Mouse (Mus musculus) forebrain, embryonic 13.5 days (tissue): ENCODE measurements around the gene Kndc1. TPM values are rescaled to one million over a fixed set of nuclear protein-coding genes. Genes with fewer than 3 reads are reported as not detected.

Experiments used
- ATAC-seq: fragments of 200-750 bp; cut with Nextera tagmentation; 2 replicates; pipeline ENCODE4 v1.8.0; 2017
- H3K27ac ChIP-seq: fragments of 300-500 bp; sonication (generic); 2 replicates; pipeline ENCODE4 v1.5.1; 2015; ENCODE audit warnings: inconsistent platforms, mild to moderate bottlenecking, moderate library complexity
- H3K27me3 ChIP-seq: fragments of 300-500 bp; sonication (generic); 2 replicates; pipeline ENCODE4 v1.6.1; 2015; ENCODE audit warnings: mild to moderate bottlenecking, inconsistent platforms
- H3K36me3 ChIP-seq: fragments of 300-500 bp; sonication (generic); 2 replicates; pipeline ENCODE4 v1.6.1; 2015; ENCODE audit warnings: mild to moderate bottlenecking, inconsistent platforms; ENCODE audit not compliant: poor library complexity, severe bottlenecking
- H3K4me1 ChIP-seq: fragments of 300-500 bp; sonication (generic); 2 replicates; pipeline ENCODE4 v1.6.1; 2015; ENCODE audit warnings: inconsistent platforms
- H3K4me2 ChIP-seq: fragments of 300-500 bp; sonication (generic); 2 replicates; pipeline ENCODE4 v1.6.1; 2015; ENCODE audit warnings: inconsistent platforms, mild to moderate bottlenecking, moderate library complexity
- H3K4me3 ChIP-seq: fragments of 300-500 bp; sonication (generic); 2 replicates; pipeline ENCODE4 v1.5.1; 2015; ENCODE audit warnings: mild to moderate bottlenecking, inconsistent platforms
- H3K9ac ChIP-seq: fragments of 300-500 bp; sonication (generic); 2 replicates; pipeline ENCODE4 v1.6.1; 2015; ENCODE audit warnings: mild to moderate bottlenecking, inconsistent platforms
- H3K9me3 ChIP-seq: fragments of 300-500 bp; sonication (generic); replicated peaks from 2 replicates; pipeline ENCODE4 v1.6.1; 2016; ENCODE audit warnings: inconsistent platforms
- WGBS: fragments of 180-500 bp; shearing (Covaris S2); methylation state at CpG from one replicate; pipeline ENCODE4 v1.1.7; 2015; 5-methylcytosine and 5-hydroxymethylcytosine counted together
- polyA plus RNA-seq: library from polyadenylated mRNA; unstranded; fragments of >200 nt; fragmentation: Nextera tagmentation; extraction: Ambion mirVana; gene quantifications from 2 replicates; pipeline ENCODE4 v1.2.1, GENCODE M21; 2015

Kndc1 gene
- polyA plus RNA-seq, 1 experiment from 2014 or later: 2.1 TPM

DNA sequence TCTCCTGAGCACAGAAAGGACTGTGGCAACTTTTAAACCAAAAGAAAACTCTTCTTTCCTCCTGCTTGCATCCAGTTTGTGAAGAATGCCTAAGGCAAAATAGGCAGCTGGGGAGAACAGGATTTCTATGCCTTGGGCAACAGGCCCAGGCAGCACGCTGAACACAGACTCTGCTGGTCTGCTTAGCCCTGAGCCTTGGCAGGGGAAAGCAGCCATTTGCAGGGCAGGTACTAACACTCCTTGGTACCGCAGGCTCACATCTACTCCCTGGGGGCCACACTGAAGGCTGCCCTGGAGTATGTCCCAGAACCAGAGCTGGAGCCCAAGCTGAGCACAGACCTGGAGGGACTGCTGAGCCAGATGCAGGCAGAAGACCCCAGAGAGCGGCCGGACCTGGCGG lies 13.7 kb downstream of the Kndc1 start:
- Histone ChIP-seq H3K9ac (no peak overlapping the region), H3K4me1 (peaks cover 18% of the 10 kb centered on the region), H3K27ac (peak overlapping the region; percentile 36), H3K27me3 (peaks cover 27% of the 10 kb centered on the region), H3K36me3 (no peaks in the 10 kb centered on the region), H3K9me3 (no peaks in the 10 kb centered on the region), H3K4me3 (no peak overlapping the region), H3K4me2 (no peak overlapping the region)
- WGBS: 60% methylated on average over 5 of the region's 5 CpGs
- ATAC-seq: peak; percentile 34

DNA sequence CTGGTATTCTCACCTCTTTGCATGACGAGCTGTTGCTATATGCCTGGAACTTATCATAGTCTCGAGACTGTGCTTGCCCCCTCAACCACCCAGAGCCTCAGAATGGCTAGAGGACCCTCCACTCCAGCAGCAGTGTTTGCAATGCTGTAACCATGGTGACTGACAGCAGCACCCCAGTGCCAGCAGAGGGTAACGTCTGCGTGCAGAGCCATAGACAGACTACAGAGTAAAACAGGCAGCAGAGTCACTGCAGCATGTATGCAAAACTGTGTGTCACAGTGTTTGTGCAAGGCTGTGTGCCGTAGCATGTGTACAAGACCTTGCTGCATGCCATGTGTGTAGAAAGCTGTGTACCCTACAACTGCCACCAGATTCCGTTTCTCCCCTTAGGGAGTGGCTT lies 15.0 kb downstream of the Kndc1 start:
- peaks cover 21% of the 10 kb centered on the region for H3K4me1 ChIP-seq
- ATAC-seq: peak; percentile 65
- H3K9ac ChIP-seq: no peak overlapping the region; the same call in 1 of the 2 replicates

DNA sequence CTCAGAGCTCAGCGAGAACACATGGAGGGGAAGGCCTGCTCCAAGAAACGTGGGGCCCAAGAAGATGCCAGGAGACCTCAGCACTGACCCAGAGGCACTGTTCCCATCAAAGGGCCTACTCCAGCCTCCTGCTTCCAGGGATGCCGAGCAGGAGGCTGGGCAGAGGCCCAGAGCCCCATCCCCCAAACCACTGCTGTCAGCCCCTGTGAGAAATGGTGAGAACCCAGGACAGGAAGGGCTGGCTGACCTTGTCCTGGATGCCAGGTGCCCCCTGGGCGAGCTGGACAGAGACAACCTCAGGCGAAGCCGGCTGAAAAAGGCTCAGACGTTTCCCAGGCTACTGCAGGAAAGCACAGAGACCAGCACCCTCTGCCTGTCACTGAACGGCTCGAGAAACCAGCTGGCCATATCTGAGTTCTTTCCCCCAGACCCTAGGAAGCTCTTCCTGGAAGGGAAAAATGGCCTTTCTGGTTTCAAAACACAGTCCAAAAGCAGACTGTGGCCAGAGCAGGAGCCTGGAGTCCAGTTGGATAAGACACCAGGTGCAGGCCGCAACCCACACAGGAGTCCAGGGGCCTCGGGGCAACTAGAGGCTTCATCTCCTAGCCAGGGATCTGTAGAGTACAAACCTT lies 15.8 kb downstream of the Kndc1 start:
- no peak overlapping the region for H3K4me2 ChIP-seq
- H3K27ac ChIP-seq: no peak overlapping the region
- H3K9ac ChIP-seq: no peak overlapping the region
- H3K4me3 ChIP-seq: no peak overlapping the region
- H3K4me1 ChIP-seq: peaks cover 21% of the 10 kb centered on the region
- WGBS: 61% methylated on average over 11 of the region's 11 CpGs
- ATAC-seq: no peak
- no peaks in the 10 kb centered on the region for H3K36me3 ChIP-seq
- peaks cover 36% of the 10 kb centered on the region for H3K27me3 ChIP-seq
- H3K9me3 ChIP-seq: no peaks in the 10 kb centered on the region

More for the DNA sequence above, 15.0 kb downstream of the Kndc1 start:
- Histone ChIP-seq H3K9me3 (no peaks in the 10 kb centered on the region), H3K27ac (no peak overlapping the region), H3K4me2 (no peak overlapping the region), H3K27me3 (peaks cover 35% of the 10 kb centered on the region), H3K4me3 (no peak overlapping the region), H3K36me3 (no peaks in the 10 kb centered on the region)
- 34% methylated on average over 6 of the region's 6 CpGs for WGBS

DNA sequence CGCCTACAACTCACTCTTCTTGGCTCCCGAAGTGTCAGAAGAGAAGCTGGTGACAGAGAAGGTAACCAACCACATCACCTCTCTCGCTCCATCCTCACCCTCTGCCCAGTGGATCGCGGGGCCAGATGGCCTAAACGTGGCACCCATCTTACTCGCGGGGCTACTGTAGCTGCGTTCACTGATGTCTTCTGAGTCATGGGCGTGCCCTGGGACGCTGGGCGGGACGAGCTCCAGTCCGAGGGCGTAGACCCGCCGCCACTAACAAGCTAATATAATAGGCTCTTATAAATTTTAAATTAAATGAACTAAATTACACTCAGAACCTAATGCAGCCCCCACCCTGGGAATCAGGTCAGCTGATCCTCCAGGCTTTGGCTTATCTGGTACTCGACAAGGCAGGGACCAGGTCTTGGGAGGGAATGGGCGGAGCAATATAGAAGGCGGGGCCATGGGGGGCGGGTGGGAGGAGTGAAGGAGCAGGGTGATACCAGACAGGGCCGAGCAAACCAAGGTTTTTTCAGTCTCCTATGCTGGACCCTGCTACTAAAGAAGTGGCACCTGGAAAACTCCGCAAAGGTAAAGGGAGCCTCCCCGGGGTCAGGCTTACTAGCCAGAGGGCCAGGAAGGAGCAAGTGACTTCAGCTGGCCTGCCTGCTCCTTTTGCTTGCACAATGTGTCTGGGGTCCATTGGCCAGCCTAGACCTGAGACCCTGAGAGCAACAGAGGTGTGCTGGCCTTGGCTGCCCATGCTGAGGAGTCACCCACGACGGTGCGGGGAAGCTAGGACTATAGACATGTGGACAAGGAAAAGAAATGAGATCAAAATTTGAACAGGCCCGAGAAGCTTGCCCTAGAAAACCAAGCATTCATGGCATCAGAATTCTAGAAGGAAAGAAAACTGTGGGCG lies 19.9 kb downstream of the Kndc1 start:
- Histone ChIP-seq H3K27ac (no peak overlapping the region), H3K9ac (no peak overlapping the region), H3K27me3 (peaks cover 61% of the 10 kb centered on the region), H3K9me3 (no peaks in the 10 kb centered on the region), H3K4me2 (peak overlapping the region; percentile 47), H3K36me3 (no peaks in the 10 kb centered on the region), H3K4me3 (peak overlapping the region; percentile 25), H3K4me1 (peaks cover 14% of the 10 kb centered on the region)
- WGBS: 11% methylated on average over 29 of the region's 29 CpGs
- peak; percentile 60; the same call in 1 of the 2 replicates for ATAC-seq

DNA sequence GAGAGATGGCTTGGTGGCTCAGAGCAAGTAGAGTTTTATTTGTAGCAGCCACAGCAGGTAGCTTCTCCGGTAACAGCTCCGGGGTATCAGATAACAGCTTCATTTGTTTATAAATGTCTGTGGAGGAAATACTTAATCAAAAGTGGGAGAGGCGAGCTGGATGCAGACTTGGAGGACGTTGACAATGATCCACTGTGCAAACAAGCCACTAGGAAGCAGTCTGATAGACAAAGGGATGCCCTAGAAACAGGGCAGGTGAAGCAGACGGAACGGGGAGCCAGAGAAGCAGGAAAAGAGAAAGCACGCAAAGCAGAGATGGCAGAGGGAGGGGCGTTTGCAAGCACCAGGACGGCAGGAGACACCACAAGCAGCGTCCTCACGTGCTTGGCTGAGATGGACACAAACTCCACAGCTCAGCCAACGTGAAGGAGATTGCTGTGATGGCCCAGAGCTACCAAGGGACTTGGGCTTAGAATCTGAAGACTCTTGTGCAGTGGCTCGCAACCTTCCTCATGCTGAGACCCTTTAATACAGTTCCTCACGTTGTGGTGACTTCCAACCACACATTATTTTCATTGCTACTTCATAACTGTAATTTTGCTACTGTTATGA lies 21.3 kb downstream of the Kndc1 start:
- no peak overlapping the region for H3K27ac ChIP-seq
- peaks cover 5% of the 10 kb centered on the region; the same call in 1 of the 2 replicates for H3K4me1 ChIP-seq

DNA sequence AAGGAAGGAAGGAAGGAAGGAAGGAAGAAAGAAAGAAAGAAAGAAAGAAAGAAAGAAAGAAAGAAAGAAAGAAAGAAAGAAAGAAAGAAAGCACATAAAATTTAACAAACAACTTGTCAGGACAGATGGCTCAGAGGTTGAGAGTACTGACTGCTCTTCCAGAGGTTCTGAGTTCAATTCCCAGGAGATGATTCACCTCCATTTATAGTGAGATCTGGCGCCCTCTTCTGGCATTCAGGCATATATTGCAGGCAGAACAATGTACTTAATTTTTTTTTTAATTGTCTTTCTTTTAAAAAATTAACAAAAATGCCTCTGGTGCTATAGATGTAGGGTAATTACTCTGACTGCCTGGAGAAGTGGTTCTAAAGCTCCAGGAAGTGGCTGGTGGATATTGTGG lies 21.8 kb downstream of the Kndc1 start:
- Histone ChIP-seq H3K36me3 (no peaks in the 10 kb centered on the region), H3K4me2 (no peak overlapping the region), H3K9me3 (no peaks in the 10 kb centered on the region), H3K27ac (no peak overlapping the region), H3K4me3 (no peak overlapping the region), H3K27me3 (peaks cover 75% of the 10 kb centered on the region), H3K4me1 (peaks cover 5% of the 10 kb centered on the region; the same call in 1 of the 2 replicates), H3K9ac (no peak overlapping the region)
- ATAC-seq: no peak
- 0% methylated on average over 1 of the region's 1 CpGs for WGBS

More for the DNA sequence above, 21.3 kb downstream of the Kndc1 start:
- no peak overlapping the region; the same call in 1 of the 2 replicates for H3K9ac ChIP-seq
- no peak overlapping the region for H3K4me3 ChIP-seq
- H3K36me3 ChIP-seq: no peaks in the 10 kb centered on the region
- H3K4me2 ChIP-seq: peak overlapping the region; percentile 16; the same call in 1 of the 2 replicates
- peaks cover 70% of the 10 kb centered on the region for H3K27me3 ChIP-seq
- H3K9me3 ChIP-seq: no peaks in the 10 kb centered on the region
- 7% methylated on average over 14 of the region's 14 CpGs for WGBS
- ATAC-seq: no peak

DNA sequence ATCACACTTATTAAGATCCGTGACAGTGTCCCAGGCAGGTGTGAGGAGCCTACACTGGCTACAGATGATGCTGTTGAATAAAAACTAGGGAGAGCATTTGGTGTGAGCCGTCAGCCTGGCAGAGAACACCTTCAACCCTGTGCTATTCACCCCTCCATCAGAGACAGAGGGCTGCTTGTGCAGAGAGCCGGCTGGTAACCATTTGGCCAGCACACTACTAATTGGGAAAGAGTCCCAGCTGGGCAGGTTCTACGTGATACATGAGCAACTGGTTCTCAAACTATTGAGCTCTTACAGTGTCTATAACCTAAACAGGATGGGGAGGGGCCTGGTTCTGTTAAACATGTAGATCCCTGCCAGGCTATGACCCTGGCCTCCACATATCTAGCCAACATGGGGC lies 23.8 kb downstream of the Kndc1 start:
- Histone ChIP-seq H3K27me3 (peaks cover 61% of the 10 kb centered on the region), H3K9ac (no peak overlapping the region), H3K4me2 (no peak overlapping the region), H3K27ac (no peak overlapping the region), H3K36me3 (no peaks in the 10 kb centered on the region), H3K4me1 (peaks cover 5% of the 10 kb centered on the region; the same call in 1 of the 2 replicates), H3K9me3 (no peaks in the 10 kb centered on the region), H3K4me3 (no peak overlapping the region)
- ATAC-seq: no peak
- 77% methylated on average over 4 of the region's 4 CpGs for WGBS

DNA sequence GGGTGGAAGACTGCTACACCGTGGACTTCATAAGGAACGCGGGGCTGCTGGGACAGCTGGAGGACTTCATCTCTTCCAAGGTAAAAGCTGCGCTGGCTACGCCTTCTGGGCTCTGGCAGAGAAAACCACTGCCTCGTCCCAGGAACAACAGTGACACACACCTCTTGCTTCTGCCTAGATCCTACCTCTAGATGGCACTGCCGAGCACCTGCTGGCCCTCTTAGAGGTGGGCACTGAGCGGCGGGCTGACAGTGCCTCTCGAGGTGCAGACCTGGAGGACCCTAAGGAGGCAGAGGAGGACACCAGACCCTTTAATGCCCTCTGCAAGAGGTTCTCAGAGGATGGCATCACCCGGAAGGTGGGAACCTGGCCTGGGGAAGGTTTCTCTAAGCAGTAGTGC lies 36.2 kb downstream of the Kndc1 start:
- no peak overlapping the region for H3K4me2 ChIP-seq
- H3K27ac ChIP-seq: no peak overlapping the region
- WGBS: 15% methylated on average over 11 of the region's 11 CpGs
- peaks cover 4% of the 10 kb centered on the region for H3K27me3 ChIP-seq
- no peaks in the 10 kb centered on the region for H3K4me1 ChIP-seq
- no peaks in the 10 kb centered on the region for H3K9me3 ChIP-seq
- H3K36me3 ChIP-seq: no peaks in the 10 kb centered on the region
- no peak overlapping the region for H3K9ac ChIP-seq
- H3K4me3 ChIP-seq: no peak overlapping the region
- ATAC-seq: peak; percentile 53; the same call in 1 of the 2 replicates

DNA sequence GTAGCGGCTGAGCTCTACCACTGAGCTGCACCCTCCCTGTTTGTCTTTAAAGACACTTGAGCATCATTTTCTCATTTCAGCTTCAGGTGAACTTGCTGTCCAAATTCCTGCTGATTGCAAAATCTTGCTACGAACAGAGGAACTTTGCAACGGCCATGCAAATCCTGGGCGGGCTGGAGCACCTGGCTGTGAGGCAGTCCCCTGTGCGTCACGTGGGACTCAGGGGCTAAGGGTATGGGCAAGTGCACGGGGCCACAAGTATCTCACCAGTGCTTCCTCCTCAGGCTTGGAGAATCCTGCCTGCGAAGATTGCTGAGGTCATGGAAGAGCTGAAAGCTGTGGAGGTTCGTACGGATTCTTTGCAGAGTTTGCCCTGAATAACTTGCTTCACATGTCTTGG lies 42.2 kb downstream of the Kndc1 start:
- no peaks in the 10 kb centered on the region for H3K4me1 ChIP-seq
- H3K9me3 ChIP-seq: no peaks in the 10 kb centered on the region
- 90% methylated on average over 10 of the region's 10 CpGs for WGBS
- no peak for ATAC-seq
- no peaks in the 10 kb centered on the region for H3K36me3 ChIP-seq
- no peak overlapping the region for H3K4me3 ChIP-seq
- peaks cover 21% of the 10 kb centered on the region for H3K27me3 ChIP-seq
- no peak overlapping the region for H3K27ac ChIP-seq
- H3K4me2 ChIP-seq: no peak overlapping the region
- no peak overlapping the region for H3K9ac ChIP-seq

DNA sequence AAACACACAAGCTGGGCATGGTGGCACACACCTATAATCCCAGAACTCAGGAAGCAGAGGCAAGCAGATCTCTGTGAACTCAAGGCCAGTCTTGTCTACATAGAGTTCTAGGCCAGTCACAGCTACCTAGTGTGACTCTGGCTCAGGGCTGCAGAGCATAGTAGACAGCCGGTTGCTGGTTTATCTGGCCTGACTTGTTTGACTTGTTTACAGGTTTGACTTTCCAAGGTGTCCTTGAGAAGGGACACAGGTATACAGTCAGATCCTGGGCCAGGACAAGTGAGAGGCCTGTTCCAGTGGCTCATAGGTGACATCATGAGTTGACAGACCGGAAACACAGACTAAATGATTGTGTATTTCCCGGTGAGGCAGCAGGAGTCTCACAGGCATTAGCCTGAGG lies 42.6 kb downstream of the Kndc1 start:
- Histone ChIP-seq H3K36me3 (no peaks in the 10 kb centered on the region), H3K4me3 (no peak overlapping the region), H3K4me2 (no peak overlapping the region), H3K27ac (no peak overlapping the region), H3K9ac (no peak overlapping the region), H3K9me3 (no peaks in the 10 kb centered on the region), H3K4me1 (no peaks in the 10 kb centered on the region), H3K27me3 (peaks cover 25% of the 10 kb centered on the region)
- ATAC-seq: no peak
- 82% methylated on average over 3 of the region's 3 CpGs for WGBS

DNA sequence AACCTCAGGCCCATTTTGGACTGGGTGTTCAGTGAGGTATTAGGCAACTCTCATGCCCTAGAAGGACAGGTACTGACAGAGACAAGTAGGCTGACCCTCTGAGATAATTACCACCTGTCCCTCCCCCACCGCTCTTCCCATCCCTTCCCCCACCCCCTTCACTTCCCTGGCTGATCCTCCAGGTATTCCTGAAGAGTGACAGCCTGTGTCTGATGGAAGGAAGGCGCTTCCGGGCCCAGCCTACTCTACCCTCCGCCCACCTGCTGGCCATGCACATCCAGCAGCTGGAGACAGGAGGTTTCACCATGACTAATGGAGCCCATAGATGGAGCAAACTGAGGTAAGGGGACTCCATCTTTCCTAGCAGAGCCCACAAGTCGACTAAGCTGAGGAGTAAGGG lies 43.3 kb downstream of the Kndc1 start:
- Histone ChIP-seq H3K9me3 (no peaks in the 10 kb centered on the region), H3K27me3 (peaks cover 32% of the 10 kb centered on the region), H3K9ac (no peak overlapping the region), H3K36me3 (no peaks in the 10 kb centered on the region), H3K4me3 (no peak overlapping the region), H3K27ac (no peak overlapping the region), H3K4me1 (no peaks in the 10 kb centered on the region), H3K4me2 (no peak overlapping the region)
- 71% methylated on average over 5 of the region's 5 CpGs for WGBS
- ATAC-seq: no peak
